Mouse (Mus musculus): Measurements from ENCODE around the gene Gm8122.
"Not testable (repeated sequence)": the region's sequence is repeated elsewhere in the genome, so short reads cannot be mapped to it uniquely, and the experiment has no call there.

DNA sequence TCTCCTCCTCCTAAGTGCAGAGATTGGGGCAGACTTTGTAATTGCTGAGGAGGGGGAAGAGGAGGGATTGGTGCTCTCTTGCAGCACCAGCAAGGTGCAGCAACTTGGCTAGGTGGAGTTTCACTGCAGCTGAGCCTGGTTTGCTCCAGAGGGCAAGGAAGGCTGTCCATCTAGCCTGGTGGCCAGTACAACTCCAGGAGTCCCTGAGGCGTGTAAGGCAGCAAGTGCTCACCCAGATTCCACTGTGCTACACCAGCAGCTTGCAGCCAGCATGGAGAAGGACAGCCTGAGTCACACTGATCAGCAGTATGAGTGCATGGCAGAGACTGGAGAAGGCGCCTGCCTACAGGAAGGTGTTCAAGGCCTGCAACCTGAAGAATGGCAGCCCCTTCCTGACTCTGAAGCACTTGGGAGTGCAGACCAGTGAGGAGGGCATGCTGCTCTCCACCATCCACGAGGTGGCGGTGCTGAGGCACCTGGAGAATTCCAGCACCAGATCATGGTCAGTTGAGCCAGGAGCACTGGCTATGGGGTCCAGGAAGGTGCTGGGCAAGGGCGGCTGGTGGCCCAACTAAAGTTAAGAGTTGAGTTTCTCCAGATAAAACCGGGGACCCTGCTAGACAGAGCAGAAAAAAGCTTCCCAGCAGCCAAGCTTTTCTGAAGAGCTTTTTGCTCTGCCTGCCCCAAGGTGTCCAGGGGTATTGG is 15.6 kb upstream of the Gm8122 start:
- 0 out of 2 replicates have a peak, but pooled peaks have one; percentile 12 for TF ChIP-seq CTCF (IDR thresholded peaks at IDR 0.05; ENCODE audit: low read depth)
- not testable (repeated sequence) for TF ChIP-seq EP300 (optimal IDR thresholded peaks at IDR 0.05)

Measured in stomach, postnatal 0 days (tissue).